Mouse (Mus musculus): Measurements from ENCODE around the gene Vps39.

Gene Vps39

DNA sequence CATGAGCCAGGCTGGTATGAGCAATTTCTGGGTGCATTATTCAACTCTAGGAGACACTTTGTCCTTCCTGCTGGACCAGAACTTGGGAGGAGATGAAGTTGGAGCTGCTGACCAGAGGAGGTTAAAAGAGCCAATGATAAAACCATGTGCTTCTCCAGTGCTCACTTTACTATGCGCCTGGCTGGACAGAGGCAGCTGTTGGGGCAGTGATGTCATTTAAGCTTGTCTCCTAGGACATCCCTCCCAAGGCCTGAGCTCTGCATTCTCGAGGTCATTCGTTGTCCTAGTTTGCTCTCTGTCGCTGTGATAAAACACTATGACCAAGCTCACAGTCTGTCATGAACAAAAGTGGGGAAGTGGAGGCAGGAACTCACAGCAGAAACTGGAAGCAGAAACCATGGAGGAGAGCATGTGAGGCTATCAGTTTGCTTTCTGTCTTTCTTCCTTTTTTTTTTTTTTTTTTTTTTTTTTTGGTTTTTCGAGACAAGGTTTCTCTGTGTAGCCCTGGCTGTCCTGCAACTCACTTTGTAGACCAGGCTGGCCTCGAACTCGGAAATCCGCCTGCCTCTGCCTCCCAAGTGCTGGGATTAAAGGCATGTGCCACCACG is 61.4 kb downstream of the Vps39 start:
- DNase-seq = no peak

DNA sequence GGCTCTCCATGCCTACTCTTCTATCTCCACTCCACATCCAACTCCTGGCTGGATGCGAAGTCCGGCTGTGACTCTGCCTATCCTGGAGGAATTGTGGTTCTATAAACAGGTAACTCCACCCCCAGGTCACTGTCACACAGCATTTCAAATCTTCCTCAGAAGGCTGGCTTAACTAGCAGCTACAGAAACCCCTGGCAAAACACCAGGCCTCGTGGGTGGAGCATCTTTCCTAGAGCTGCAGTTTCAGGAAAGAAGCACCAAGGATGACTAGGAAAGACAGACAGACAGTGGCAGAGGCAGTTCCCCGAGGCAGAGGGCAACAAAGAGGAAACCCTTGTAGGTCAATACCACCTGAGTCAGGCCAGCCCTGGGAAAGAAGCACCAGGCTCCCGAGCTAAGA is 63.9 kb downstream of the Vps39 start, which contains the start of gene Pla2g4d:
Pla2g4d (minus strand) TSS at position 203 of the 400 bp plus-strand sequence.
- no peak for DNase-seq

DNA sequence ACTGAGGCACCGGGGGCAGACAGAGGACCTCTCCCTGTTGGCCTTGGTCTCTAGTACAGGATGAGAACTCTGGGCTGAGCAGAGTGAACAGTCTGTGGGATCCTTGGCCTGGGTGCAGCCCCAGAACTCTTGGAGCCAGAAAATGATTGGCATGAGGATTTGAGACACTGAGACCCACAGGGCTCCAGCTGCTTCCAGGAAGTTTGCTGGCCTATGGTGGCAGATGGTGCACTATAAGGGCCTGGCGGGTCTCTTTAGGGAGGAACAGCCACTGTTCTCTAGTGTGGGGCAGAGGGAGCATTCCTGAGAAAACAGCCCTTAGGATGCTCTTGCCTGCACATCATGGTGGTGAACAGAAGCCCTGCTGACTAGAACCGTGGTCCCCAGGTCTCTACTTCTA is 64.5 kb downstream of the Vps39 start:
- DNase-seq = no peak

DNA sequence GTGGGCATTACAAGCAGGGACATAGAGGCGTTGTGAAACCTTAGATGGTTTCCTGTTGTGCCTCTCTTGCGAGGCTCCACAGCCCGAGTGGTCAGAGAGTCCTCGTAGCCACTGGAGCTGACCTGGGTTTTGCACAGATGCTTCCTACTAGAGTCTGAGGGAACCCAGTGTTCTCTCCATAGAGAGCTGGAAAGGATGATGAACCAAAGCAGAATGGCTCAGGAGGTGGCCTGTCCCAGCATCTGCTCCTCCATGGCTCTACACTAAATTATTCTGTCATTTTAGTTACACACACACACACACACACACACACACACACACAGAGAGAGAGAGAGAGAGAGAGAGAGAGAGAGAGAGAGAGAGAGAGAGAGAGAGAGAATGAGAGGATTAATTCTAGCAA is 67.3 kb downstream of the Vps39 start:
- DNase-seq = no peak

DNA sequence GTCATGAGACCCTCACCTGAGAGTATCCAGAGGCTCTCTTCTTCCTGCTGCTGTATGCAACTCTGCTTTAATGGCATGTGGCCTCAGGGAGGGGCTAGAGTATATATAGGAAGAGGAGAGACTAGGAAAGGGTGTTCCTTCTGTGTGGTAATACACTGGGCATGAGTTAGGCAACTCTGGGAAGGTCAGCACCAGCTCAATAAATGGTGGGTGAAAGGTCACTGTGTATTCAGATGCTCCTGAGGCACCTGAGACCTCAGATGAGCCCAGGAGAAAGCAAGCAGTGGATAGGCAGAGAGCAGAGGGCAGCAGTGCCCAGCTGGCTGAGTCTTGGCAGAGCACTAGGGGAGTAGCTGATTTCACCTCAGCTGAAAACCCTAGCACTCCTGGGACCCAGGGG is 68.2 kb downstream of the Vps39 start:
- no peak for DNase-seq

DNA sequence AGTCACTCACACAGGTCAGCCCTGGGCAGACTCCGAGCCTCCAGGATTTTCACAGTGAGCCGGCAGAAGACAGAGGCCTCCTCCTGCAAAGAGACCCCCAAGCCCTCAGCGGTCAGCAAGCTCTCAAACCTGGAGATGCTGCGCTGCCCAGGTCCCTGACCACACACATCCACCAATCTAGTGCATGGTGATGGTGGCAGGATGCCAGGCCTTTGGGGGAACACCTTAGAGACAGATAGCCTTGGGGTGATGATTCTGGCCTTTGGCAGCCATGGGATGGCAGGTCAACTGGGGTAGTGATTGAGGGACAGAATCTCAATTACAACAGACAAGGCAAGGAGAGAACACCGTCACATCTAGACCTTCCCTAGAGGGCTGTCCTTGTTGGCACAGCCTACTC is 68.8 kb downstream of the Vps39 start:
- DNase-seq = no peak

DNA sequence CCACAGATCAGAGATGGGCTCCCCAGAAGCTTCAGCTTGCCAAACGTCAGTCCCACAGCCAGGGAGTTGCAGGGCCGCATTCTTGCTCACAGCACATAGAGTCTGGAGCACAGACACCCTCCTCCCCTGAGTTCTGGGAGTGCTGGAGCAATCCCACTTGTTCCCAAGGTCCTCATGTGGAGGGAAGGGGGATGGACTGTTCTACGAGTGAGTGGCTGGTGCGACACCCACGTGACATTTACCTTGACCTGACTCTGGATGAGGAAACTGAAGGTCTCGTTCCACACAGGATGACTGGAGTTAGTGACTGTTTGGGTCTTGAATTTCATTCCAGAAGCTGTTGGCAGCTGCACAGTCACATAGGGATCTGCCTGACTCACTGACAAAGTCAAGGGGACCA is 69.4 kb downstream of the Vps39 start:
- no peak for DNase-seq

DNA sequence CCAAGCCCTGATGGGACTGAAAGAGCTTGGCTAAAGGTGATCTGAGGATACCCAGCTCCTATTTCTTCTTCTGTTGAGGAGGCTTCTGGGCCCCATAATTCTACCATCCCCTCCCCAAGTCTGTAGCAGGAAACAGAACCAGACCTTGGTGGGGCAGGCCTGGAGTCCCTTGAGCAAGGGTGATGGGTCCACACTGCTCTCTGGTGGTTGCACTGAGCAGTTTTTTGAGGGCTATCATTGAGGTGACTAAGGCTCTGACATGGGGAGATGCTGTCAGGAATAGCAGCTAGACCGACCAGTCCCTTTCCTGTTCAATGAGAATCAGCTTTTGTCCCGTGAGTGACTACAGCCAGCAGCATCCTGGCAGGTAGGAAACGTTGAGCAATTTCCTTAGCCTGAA is 71.7 kb downstream of the Vps39 start:
- DNase-seq = no peak

DNA sequence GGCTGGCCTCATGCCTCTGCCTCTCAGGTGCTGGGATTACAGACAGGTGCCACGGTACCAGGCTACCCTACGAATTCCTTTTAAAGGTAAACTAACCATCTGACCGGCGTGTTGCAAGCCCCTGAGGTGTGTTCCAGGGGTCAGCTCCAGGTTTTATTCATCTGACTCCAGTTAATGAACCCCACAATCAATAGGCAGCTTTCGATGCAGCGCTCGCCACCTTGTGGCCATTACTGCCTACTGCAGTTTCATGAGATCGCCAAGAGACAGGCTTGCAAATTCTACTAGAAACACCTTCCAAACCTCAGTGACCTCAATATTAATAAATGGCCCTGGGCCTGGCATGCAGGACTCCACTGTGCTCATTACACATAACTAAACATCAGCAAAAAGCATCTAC is 73.0 kb downstream of the Vps39 start:
- DNase-seq = peak; percentile 50

DNA sequence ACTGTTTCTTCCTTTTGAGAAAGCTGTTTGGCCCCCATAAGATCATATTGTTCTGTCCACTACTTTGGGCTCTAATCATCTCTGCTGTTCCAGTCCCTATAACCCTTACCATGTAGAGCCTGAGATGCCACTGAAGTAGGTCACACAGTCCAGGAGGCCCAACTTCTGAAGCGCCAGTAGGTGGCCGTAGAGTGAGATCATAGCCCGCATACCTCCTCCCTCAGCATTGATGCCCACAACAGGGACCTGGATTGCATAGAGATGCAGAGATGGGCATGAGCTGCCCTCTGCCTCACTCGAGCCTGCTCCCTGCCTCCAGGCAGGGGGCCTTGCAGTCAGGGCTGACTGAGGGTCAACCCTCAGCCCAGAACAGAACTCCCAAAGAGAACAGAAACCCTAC is 76.0 kb downstream of the Vps39 start:
- DNase-seq = no peak

DNA sequence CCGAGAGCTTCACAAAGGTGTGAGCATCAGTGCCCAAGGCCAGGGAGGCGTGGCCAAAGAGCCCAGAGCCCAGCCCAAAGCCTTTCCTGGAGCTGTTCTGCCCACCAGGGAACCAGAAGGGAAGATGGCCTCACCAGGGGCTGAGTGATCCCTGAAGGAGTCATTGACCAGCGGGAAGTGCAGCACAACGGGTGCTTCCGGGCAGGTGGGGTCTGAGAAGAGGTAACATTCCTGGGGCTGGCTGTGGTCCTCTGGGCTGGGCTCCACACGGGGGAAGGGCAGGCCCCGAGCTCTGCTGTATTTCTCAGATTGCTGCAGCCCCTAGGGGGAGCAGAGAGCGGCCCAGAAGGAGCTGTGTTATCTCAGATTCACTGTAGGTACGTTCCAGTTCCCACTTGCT is 84.3 kb downstream of the Vps39 start:
- peak; percentile 12 for DNase-seq
